Comparison of ENCODE assay signal across 24 mouse cellular contexts in genomic region chr6:71970154-71970553, GRCm38 (mm10).
A peak's percentile ranks its signal among the peaks of the same experiment; 100 is the strongest.
DNase-seq lines count a peak whose midpoint lies in the region; ATAC-seq and TF ChIP-seq lines count a peak whose summit lies in the region.
"Had no signal": no experiment of that assay in that cellular context is flagged by ENCODE, and none has a peak within 500 bp of the region (broad histone marks: within the 10 kb centered on the region; RNA-seq: fewer than 3 reads in every experiment).

No protein-coding gene starts in this region.

- no peaks in the 10 kb centered on the region for H3K79me2 ChIP-seq in heart, adult 2 months (replicated peaks; ENCODE audit: control insufficient read depth, insufficient read depth, low read length)

- no peak for ATAC-seq in heart, embryonic 11.5 days (replicated peaks; ENCODE audit: insufficient number of reproducible peaks, low FRiP score, low TSS enrichment)
- peak; percentile 51; the same call in 1 of the 2 replicates for ATAC-seq in embryonic facial prominence, embryonic 14.5 days (ENCODE audit: low read depth)
- ATAC-seq: forebrain, embryonic 14.5 days; hindbrain, embryonic 16.5 days; inflammation-experienced regulatory T-cells, adult 6 months; intestine, postnatal 0 days had no signal

- no peaks in the 10 kb centered on the region for H3K9me3 ChIP-seq in heart, embryonic 11.5 days (replicated peaks; ENCODE audit: control insufficient read depth, low read length)
- no peaks in the 10 kb centered on the region for H3K9me3 ChIP-seq in embryonic facial prominence, embryonic 14.5 days (ENCODE audit: control insufficient read depth, low read length)
- H3K9me3 ChIP-seq: embryonic facial prominence, embryonic 15.5 days; forebrain, embryonic 10.5 days; G1E; hindbrain, embryonic 12.5 days had no signal

- TF ChIP-seq CTCF in heart, adult 2 months (IDR thresholded peaks at IDR 0.05) = no peak
- no peak for TF ChIP-seq CTCF in layer of hippocampus, adult 2 months (conservative IDR thresholded peaks at IDR 0.05)

- H3K4me1 ChIP-seq in heart, embryonic 11.5 days (ENCODE audit: control insufficient read depth, insufficient read depth, low read length) = no peaks in the 10 kb centered on the region
- no peaks in the 10 kb centered on the region; the same call in 1 of the 2 replicates for H3K4me1 ChIP-seq in heart, adult 2 months (ENCODE audit: control insufficient read depth, insufficient read depth, low read length)
- H3K4me1 ChIP-seq in embryonic facial prominence, embryonic 14.5 days (ENCODE audit: control insufficient read depth, insufficient read depth, low read length) = no peaks in the 10 kb centered on the region
- H3K4me1 ChIP-seq: forebrain, embryonic 10.5 days; hindbrain, embryonic 12.5 days had no signal

- H3K27me3 ChIP-seq in heart, embryonic 11.5 days (ENCODE audit: control insufficient read depth, insufficient read depth, low read length) = no peaks in the 10 kb centered on the region
- H3K27me3 ChIP-seq in heart, adult 2 months (ENCODE audit: control insufficient read depth, insufficient read depth, low read length) = no peaks in the 10 kb centered on the region
- H3K27me3 ChIP-seq in embryonic facial prominence, embryonic 14.5 days (replicated peaks; ENCODE audit: control insufficient read depth, insufficient read depth, low read length) = no peaks in the 10 kb centered on the region
- H3K27me3 ChIP-seq: embryonic facial prominence, embryonic 15.5 days; hindbrain, embryonic 12.5 days had no signal

- TF ChIP-seq POLR2A in heart, adult 2 months (IDR thresholded peaks at IDR 0.05; ENCODE audit: insufficient read depth, low read depth, low read length) = no peak

- no peak overlapping the region for H3K4me3 ChIP-seq in heart, embryonic 11.5 days (ENCODE audit: low read depth, low read length)
- H3K4me3 ChIP-seq in heart, adult 2 months = no peak overlapping the region
- no peak overlapping the region for H3K4me3 ChIP-seq in layer of hippocampus, adult 2 months
- no peak overlapping the region for H3K4me3 ChIP-seq in embryonic facial prominence, embryonic 14.5 days (ENCODE audit: low read depth, low read length)
- H3K4me3 ChIP-seq: embryonic facial prominence, embryonic 15.5 days; erythroblast, embryonic 14.5 days; forebrain, embryonic 10.5 days; hindbrain, embryonic 12.5 days had no signal

- H3K27ac ChIP-seq in heart, embryonic 11.5 days (ENCODE audit: low read depth, low read length) = no peak overlapping the region
- no peak overlapping the region; the same call in 1 of the 2 replicates for H3K27ac ChIP-seq in heart, adult 2 months
- peak overlapping the region; percentile 86 for H3K27ac ChIP-seq in layer of hippocampus, adult 2 months
- no peak overlapping the region for H3K27ac ChIP-seq in embryonic facial prominence, embryonic 14.5 days (replicated peaks; ENCODE audit: low read depth, low read length)
- H3K27ac ChIP-seq: embryonic facial prominence, embryonic 15.5 days; forebrain, embryonic 10.5 days; hindbrain, embryonic 12.5 days had no signal

- no peak for TF ChIP-seq EP300 in heart, adult 2 months (IDR thresholded peaks at IDR 0.05; ENCODE audit: insufficient read depth, low read depth, low read length)

- intact Hi-C loops in heart, adult 2 months (cut with DNase I) = no loop called here

- 87% methylated on average over 2 of the region's 2 CpGs for WGBS in heart, embryonic 11.5 days (ENCODE audit: insufficient replicate concordance)
- WGBS in heart, adult 2 months = 62% methylated on average over 2 of the region's 2 CpGs
- 68% methylated on average over 2 of the region's 2 CpGs for WGBS in embryonic facial prominence, embryonic 14.5 days

- peaks cover 47% of the 10 kb centered on the region for H3K36me3 ChIP-seq in heart, embryonic 11.5 days (ENCODE audit: control insufficient read depth, insufficient read depth, low read length)
- H3K36me3 ChIP-seq in heart, adult 2 months (ENCODE audit: control insufficient read depth, insufficient read depth, low read length) = no peaks in the 10 kb centered on the region
- H3K36me3 ChIP-seq in embryonic facial prominence, embryonic 14.5 days (ENCODE audit: control insufficient read depth, insufficient read depth, low read length) = peaks cover 92% of the 10 kb centered on the region

- peak overlapping the region; percentile 23; the same call in 1 of the 2 replicates for H3K9ac ChIP-seq in heart, embryonic 11.5 days (ENCODE audit: low read depth, low read length)
- H3K9ac ChIP-seq in heart, adult 2 months (ENCODE audit: low read depth, low read length) = no peak overlapping the region
- H3K9ac ChIP-seq in embryonic facial prominence, embryonic 14.5 days (ENCODE audit: low read depth, low read length) = no peak overlapping the region
- H3K9ac ChIP-seq: embryonic facial prominence, embryonic 15.5 days; hindbrain, embryonic 12.5 days had no signal

- DNase-seq in heart, adult 2 months = no peak
- DNase-seq in layer of hippocampus, adult 2 months (ENCODE audit: low spot score in 2 of 2) = no peak
- no peak for DNase-seq in layer of hippocampus, postnatal 10 days (ENCODE audit: low spot score in 2 of 2)
- DNase-seq in brain, adult 2 months (ENCODE audit: low read depth, low spot score) = peak; percentile 61
- DNase-seq in embryonic facial prominence, embryonic 14.5 days (ENCODE audit: low spot score) = no peak
- no peak for DNase-seq in right cerebral cortex, adult 2 months (ENCODE audit: low spot score in 2 of 2)
- DNase-seq in gastrocnemius, postnatal 4 days (ENCODE audit: low spot score in 2 of 2) = no peak
- DNase-seq: adrenal gland, adult 8-10 months; adrenal gland, postnatal 36 days; cerebellum, adult 11 months; cerebellum, adult 8-10 months; cerebellum, postnatal 14 days; gastrocnemius, postnatal 25 days; heart, postnatal 36 days had no signal

- H3K4me2 ChIP-seq in heart, embryonic 11.5 days = no peak overlapping the region
- H3K4me2 ChIP-seq in embryonic facial prominence, embryonic 14.5 days (ENCODE audit: low read depth, low read length) = no peak overlapping the region
- H3K4me2 ChIP-seq: embryonic facial prominence, embryonic 15.5 days; hindbrain, embryonic 12.5 days had no signal
